Mouse (Mus musculus) lung, postnatal 25 days (tissue): ENCODE results near the gene Eri2.

Source experiments
- DNase-seq: peaks from one replicate; pipeline ENCODE4 v3.0.0; 2022; ENCODE audit warnings: low spot score

Gene Eri2

GRCm38 (mm10) chr7:119793586-119794250 lies at the start of gene Eri2, which contains the start of gene Rexo5:
Gene Eri2 (minus strand): TSS chr7:119794058.
Gene Rexo5 (plus strand): TSS chr7:119794006.
- DNase-seq: peak; percentile 86

DNA sequence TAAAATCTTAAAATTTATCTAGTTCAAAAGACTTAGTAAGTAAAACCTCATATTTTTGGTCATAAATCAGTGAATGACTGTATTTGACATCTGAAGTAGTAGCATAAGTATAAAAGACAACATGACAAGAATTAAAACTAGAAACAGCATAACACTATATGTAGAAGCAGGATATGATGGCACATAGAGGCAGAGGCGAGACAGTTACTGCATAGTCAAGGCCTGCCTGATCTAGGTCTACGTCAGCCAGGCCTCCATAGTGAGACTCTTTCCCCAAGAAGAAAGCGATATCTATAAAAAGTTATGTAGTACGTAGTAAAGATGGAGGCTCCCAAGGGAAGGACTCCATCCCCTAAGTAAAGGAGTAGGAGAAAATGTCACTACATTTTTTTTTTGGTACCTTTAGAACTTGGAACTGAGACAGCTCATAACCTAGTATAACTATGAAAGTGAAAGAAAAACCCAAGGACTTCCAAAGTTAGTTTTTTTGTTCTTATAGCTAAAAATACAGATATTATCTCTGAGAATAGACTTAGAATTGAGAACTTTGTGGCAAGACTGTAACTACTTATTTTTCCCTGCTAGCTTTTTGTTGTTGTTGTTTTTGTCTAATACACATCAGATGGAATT lies 48.1 kb upstream of the Eri2 start:
- DNase-seq: no peak

DNA sequence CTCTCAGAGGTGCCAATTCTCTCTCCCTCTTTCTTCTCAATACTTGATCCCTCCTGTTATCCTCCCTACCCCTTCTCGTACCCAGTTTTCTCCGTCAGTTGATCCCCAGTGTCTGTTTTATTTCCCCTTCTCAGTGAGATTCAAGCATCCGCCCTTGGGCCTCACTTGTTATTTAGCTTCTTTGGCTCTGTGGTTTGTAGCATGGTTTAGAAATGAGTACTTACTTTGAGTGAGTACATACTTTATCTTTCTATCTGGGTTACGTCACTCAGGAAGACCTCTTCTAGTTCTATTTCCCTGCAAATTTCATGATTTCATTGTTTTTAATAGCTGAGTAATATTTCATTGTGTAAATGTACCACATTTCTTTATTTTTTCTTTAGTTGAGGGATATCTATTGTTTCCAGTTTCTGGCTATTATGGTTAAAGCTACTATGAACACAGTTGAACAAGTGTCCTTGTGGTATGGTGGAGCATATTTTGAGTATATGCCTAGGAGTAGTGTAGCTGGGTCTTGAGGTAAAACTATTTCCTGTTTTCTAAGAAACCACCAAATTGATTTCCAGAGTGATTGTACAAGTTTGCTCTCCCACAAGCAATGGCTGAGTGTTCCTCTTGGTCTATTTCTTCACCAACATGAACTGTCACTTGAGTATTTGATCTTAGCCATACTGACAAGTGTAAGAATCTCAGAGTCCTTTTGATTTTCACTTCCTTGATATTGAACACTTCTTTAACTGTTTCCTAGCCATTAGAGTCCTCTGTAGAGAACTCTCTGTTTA lies 42.3 kb upstream of the Eri2 start:
- no peak for DNase-seq

DNA sequence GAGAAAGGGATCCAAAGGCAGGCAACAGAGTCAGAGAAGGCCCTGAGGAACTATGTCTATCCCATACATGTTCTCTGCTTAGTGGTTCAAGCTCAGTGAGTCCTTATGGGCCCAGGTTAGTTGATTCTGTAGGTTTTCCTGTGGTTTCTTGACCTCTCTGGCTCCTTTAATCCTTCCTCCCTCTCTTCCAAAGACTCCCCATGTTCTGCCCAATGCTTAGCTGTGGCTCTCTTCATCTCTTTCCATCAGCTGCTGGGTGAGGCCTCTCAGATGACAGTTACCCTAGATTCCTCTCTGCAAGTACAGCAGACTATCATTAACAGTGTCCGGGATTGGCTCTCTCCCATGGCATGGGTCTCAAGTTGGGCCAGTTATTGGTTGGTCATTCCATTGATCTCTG lies 41.5 kb upstream of the Eri2 start:
- no peak for DNase-seq

DNA sequence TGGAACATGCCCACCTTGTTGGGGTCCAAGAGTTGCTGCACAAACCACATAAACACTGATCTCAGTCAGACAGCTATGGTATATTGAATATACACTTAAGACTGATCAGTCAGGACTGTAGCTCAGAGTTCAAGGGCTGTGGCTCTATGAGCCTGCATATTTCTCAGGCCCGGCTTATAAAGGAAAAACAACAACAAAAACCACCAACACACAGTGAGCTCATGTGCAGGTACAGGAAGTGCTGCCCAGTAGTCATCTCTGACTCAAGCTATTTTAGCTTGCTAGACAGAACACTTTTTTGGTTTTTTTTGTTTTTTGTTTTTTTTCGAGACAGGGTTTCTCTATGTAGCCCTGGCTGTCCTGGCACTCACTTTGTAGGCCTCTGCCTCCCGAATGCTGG lies 14.9 kb upstream of the Eri2 start:
- DNase-seq: no peak

GRCm38 (mm10) chr7:119807396-119807795 lies 13.5 kb upstream of the Eri2 start:
- no peak for DNase-seq

DNA sequence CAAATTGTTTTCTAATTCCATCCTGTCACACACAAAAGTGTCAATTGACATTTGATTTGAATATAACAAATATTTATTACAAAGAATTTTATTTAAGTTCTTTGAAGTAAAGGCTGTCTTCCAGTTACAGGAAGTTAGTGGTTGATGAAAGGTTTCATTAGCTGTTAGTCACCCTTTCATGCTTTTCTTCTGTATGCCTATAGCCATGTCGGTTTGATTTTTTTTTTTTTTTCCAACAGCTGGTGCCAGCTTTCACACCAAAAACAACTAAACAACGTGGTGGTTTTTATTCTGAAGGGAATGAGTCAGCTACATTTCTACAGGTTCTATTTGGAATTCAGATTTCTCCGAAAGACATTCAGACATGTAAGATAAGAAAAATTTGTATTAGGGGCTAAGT lies 7.1 kb upstream of the Eri2 start:
- DNase-seq: no peak

DNA sequence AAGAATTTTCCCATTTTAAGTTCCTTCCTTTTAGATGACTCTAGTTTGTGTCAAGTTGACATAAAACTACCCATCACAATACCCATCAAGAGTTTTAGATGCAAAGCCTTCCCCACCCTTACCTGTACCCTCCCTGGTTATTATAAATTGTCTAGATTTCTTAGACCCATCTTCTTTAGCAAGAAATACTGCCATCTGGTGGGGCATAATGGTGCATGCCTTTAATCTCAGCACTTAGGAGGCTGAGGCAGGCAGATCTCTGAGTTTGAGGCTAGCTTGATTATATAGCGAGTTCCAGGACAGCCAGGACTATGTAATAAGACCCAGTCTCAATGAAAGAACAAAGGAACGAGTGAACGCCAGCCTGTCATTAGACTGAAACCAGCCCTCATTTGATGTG lies 6.6 kb upstream of the Eri2 start:
- DNase-seq: no peak

GRCm38 (mm10) chr7:119795311-119795710 lies 1.5 kb upstream of the Eri2 start:
- no peak for DNase-seq

DNA sequence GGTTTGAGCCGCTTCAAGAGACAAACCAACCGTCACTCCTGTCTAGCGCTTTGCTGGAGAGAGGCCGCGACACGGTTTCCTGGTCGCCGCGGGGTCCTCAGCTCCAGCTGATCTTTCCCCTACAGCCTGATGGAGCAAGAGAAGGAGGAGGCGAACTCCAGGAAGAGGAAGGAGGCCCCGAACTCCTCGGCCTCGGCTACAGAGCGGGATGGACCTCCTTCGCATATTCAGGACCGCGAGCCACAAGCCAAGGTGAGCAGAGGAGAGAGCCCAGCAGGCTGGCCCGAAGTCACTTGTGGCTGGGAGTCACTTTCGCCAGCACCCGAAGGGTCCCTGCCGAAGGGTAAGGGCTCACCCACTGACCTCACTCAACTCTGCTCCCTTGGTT lies 387 bp upstream of the Eri2 start:
- no peak for DNase-seq

- no peak for DNase-seq
These were observed 4.8 kb downstream of the Eri2 start for GRCm38 (mm10) chr7:119789024-119789423.

GRCm38 (mm10) chr7:119784908-119785307 lies 8.9 kb downstream of the Eri2 start:
- DNase-seq: no peak

DNA sequence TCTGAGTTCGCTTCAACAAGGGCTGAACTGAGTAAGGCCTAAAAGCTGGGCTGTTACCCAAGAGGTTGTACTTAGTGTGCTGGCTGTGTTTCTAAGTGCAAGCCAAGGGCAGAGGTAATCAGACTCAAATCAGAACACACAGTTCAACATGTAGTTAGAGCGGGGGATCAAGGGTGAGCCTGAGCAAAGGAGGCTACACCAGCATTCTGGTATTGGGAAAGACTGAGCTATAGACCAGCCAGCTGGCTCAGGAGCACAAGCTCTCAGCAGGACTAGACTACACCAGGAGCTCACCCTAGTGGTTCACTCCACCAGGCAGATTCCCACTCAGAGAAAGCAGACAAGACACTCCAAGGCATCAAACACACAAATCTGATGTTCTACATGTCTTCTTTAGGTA lies 10.4 kb downstream of the Eri2 start:
- DNase-seq: no peak

- DNase-seq: no peak
These were observed 24.0 kb downstream of the Eri2 start for GRCm38 (mm10) chr7:119769895-119770294.

DNA sequence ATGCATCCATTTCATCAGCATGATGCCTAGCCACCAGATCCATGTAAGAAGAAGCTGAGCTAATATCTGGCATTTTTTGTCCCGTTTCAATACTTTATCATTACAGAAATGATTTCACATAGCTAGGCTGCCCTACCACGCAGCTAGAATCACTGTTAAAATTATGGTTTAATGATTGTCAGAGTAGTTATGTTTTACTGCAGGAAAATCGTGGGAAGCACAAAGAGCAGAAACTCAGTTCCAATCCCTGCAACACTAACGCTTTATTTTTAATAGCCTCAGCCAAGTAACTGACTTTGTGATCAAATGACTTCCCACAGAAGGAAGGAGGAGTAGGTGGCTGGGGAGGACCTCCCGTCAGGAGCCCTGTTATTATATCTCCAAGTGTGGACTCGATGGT lies 26.9 kb downstream of the Eri2 start:
- DNase-seq: no peak

GRCm38 (mm10) chr7:119764377-119764776 lies 29.5 kb downstream of the Eri2 start:
- no peak for DNase-seq

GRCm38 (mm10) chr7:119762166-119762697 lies 31.6 kb downstream of the Eri2 start:
- no peak for DNase-seq

DNA sequence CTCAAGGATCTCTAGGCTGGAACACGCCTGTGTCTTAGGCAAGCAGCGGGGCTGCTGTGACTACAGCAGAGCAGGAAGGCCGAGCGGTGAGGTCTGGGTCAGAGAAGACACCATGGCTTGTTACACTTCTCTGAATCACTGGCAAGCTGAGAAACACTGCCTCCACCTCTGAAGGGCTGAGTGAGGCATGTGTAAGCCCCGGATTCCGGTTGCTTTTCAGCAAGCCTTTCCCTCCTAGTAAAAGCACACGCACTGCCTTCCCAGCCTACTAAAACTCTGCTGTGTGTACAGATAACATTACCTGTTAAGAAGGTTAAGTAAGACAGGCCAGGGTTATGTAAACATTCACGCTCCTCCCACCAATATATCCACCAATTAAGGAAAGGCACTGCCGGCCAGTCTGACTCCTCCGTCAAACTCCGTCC lies 33.3 kb downstream of the Eri2 start, which contains the start of gene Acsm3:
Acsm3 (plus strand) TSS at position 397 of the 425 bp plus-strand sequence.
- DNase-seq: no peak

- no peak for DNase-seq
These were observed 40.2 kb downstream of the Eri2 start for GRCm38 (mm10) chr7:119753696-119754095.

DNA sequence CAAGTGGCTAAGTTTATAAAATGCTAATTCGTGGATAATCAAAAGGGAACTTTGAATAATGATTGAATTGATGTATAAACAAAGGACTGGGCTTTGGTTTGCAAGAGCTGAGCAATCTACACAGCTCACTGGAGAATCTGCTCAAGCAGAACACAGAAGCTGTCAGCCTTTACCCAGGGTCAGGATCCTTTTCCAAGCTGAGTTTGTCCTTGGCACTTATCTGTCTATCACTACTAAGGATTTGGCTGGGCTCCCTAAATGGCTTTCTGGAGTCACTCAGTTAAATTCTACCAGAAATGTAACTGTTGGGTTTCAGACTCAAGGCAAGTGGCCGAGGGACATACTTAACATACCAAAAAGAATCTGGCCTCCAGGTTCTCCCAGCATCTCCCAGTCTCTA lies 43.9 kb downstream of the Eri2 start:
- no peak for DNase-seq

- DNase-seq: no peak
These were observed 45.1 kb downstream of the Eri2 start for GRCm38 (mm10) chr7:119748761-119749160.

GRCm38 (mm10) chr7:119745869-119746268 lies 48.0 kb downstream of the Eri2 start:
- no peak for DNase-seq

- DNase-seq: no peak
These were observed 49.5 kb downstream of the Eri2 start for GRCm38 (mm10) chr7:119744321-119744720.
